Mouse (Mus musculus) MEL (cell line): ENCODE results near the gene Vamp8. TPM values are rescaled to one million over a fixed set of nuclear protein-coding genes. Genes with fewer than 3 reads are reported as not detected.

Experiments
- DNase-seq: peaks from one replicate; pipeline ENCODE4 v3.0.0; 2011; ENCODE audit warnings: low read depth, low spot score
- H3K27ac ChIP-seq: 2 replicates; pipeline ENCODE4 v1.5.1; 2012; ENCODE audit warnings: low read depth, mild to moderate bottlenecking, control low read depth, low read length, moderate library complexity; ENCODE audit not compliant: control insufficient read depth
- H3K27me3 ChIP-seq, 2 experiments: fragments of 150-350 bp in 1 of 2; sonication (generic) in 1 of 2; 2 replicates each; pipeline ENCODE4 v1.6.1; 2012; ENCODE audit warnings: low read length in 2 of 2, mild to moderate bottlenecking in 2 of 2, improper control_type of control experiment in 1 of 2, moderate library complexity in 1 of 2; ENCODE audit not compliant: insufficient read depth in 2 of 2, control insufficient read depth in 1 of 2
- H3K36me3 ChIP-seq, 2 experiments: 2 replicates each; pipeline ENCODE4 v1.6.1; 2012 to 2014; ENCODE audit warnings: low read length in 2 of 2, improper control_type of control experiment in 1 of 2, inconsistent platforms in 1 of 2, mild to moderate bottlenecking in 1 of 2; ENCODE audit not compliant: insufficient read depth in 2 of 2, control insufficient read depth in 1 of 2
- H3K4me1 ChIP-seq, 2 experiments: fragments of 150-350 bp in 1 of 2; sonication (generic) in 1 of 2; 2 replicates each; pipeline ENCODE4 v1.6.1; 2012; ENCODE audit warnings: low read length in 2 of 2, improper control_type of control experiment in 1 of 2, mild to moderate bottlenecking in 1 of 2; ENCODE audit not compliant: insufficient read depth in 2 of 2, control insufficient read depth in 1 of 2
- H3K4me3 ChIP-seq, 2 experiments: fragments of 150-350 bp in 1 of 2; sonication (generic) in 1 of 2; 2 replicates each; pipeline ENCODE4 v1.5.1; 2012; ENCODE audit warnings: low read depth in 2 of 2, low read length in 2 of 2, mild to moderate bottlenecking in 2 of 2, moderate library complexity in 2 of 2, control low read depth in 1 of 2, improper control_type of control experiment in 1 of 2; ENCODE audit not compliant: control insufficient read depth in 1 of 2, insufficient read depth in 1 of 2
- H3K79me2 ChIP-seq: 2 replicates; pipeline ENCODE4 v1.6.1; 2012; ENCODE audit warnings: mild to moderate bottlenecking, low read length, moderate library complexity; ENCODE audit not compliant: control insufficient read depth, poor library complexity, insufficient read depth
- H3K9ac ChIP-seq: 2 replicates; pipeline ENCODE4 v1.6.1; 2012; ENCODE audit warnings: low read depth, mild to moderate bottlenecking, control low read depth, low read length, moderate library complexity; ENCODE audit not compliant: control insufficient read depth, poor library complexity, severe bottlenecking
- H3K9me3 ChIP-seq: fragments of 150-350 bp; sonication (generic); replicated peaks from 2 replicates; pipeline ENCODE4 v1.6.1; 2012; ENCODE audit warnings: mild to moderate bottlenecking, low read length, improper control_type of control experiment, moderate library complexity; ENCODE audit not compliant: insufficient read depth
- CHD1 ChIP-seq: IDR thresholded peaks from 2 replicates; pipeline ENCODE4 v1.6.1; 2012; ENCODE audit warnings: low read depth, mild to moderate bottlenecking, inconsistent platforms, low read length, improper control_type of control experiment
- CTCF ChIP-seq, 3 experiments: IDR thresholded peaks in 2 of 3; conservative IDR thresholded peaks in 1 of 3; 2 replicates each; pipeline ENCODE4 v1.5.1; 2011 to 2012; ENCODE audit warnings: low read length in 3 of 3, low read depth in 2 of 3, mild to moderate bottlenecking in 2 of 3, improper control_type of control experiment in 1 of 3, inconsistent platforms in 1 of 3, mixed read lengths in 1 of 3, moderate library complexity in 1 of 3; ENCODE audit not compliant: control insufficient read depth in 1 of 3, insufficient read depth in 1 of 3, poor library complexity in 1 of 3, severe bottlenecking in 1 of 3
- E2F4 ChIP-seq: IDR thresholded peaks from 2 replicates; pipeline ENCODE4 v1.6.1; 2011; ENCODE audit warnings: low read depth, low read length, improper control_type of control experiment, borderline replicate concordance
- ETS1 ChIP-seq: IDR thresholded peaks from 2 replicates; pipeline ENCODE4 v1.6.1; 2012; ENCODE audit warnings: low read depth, mild to moderate bottlenecking, inconsistent platforms, low read length, improper control_type of control experiment, moderate library complexity
- GATA1 ChIP-seq: IDR thresholded peaks from 2 replicates; pipeline ENCODE4 v1.6.1; 2011; ENCODE audit warnings: low read depth, low read length, improper control_type of control experiment
- JUND ChIP-seq: IDR thresholded peaks from 2 replicates; pipeline ENCODE4 v1.6.1; 2011; ENCODE audit warnings: low read depth, mild to moderate bottlenecking, improper control_type of control experiment, low read length
- MAFK ChIP-seq: IDR thresholded peaks from 2 replicates; pipeline ENCODE4 v1.6.1; 2011; ENCODE audit warnings: low read depth, mild to moderate bottlenecking, low read length, improper control_type of control experiment, borderline replicate concordance
- MAZ ChIP-seq: IDR thresholded peaks from 2 replicates; pipeline ENCODE4 v1.6.1; 2012; ENCODE audit warnings: low read depth, mild to moderate bottlenecking, inconsistent platforms, low read length, improper control_type of control experiment
- MYB ChIP-seq: IDR thresholded peaks from 2 replicates; pipeline ENCODE4 v1.6.1; 2011; ENCODE audit warnings: mild to moderate bottlenecking, low read depth, low read length, improper control_type of control experiment
- NRF1 ChIP-seq: IDR thresholded peaks from 2 replicates; pipeline ENCODE4 v1.6.1; 2014; ENCODE audit warnings: low read depth, mild to moderate bottlenecking, inconsistent platforms, low read length, improper control_type of control experiment, moderate library complexity; ENCODE audit not compliant: poor library complexity, insufficient read depth, severe bottlenecking
- POLR2A ChIP-seq, 2 experiments: IDR thresholded peaks; 2 replicates each; pipeline ENCODE4 v1.6.1; 2011 to 2012; ENCODE audit warnings: low read length in 2 of 2, mild to moderate bottlenecking in 2 of 2, control low read depth in 1 of 2, improper control_type of control experiment in 1 of 2, low read depth in 1 of 2, moderate library complexity in 1 of 2; ENCODE audit not compliant: control insufficient read depth in 1 of 2, insufficient read depth in 1 of 2, poor library complexity in 1 of 2
- POLR2AphosphoS5 ChIP-seq: IDR thresholded peaks from 2 replicates; pipeline ENCODE4 v1.6.1; 2012; ENCODE audit warnings: low read depth, borderline replicate concordance, mild to moderate bottlenecking, inconsistent platforms, low read length, moderate library complexity, mixed read lengths
- RAD21 ChIP-seq: IDR thresholded peaks from 2 replicates; pipeline ENCODE4 v1.6.1; 2011; ENCODE audit warnings: mild to moderate bottlenecking, low read depth, low read length, improper control_type of control experiment
- TAL1 ChIP-seq: IDR thresholded peaks from 2 replicates; pipeline ENCODE4 v1.6.1; 2012; ENCODE audit warnings: mild to moderate bottlenecking, inconsistent platforms, low read length, moderate library complexity, mixed read lengths
- TBP ChIP-seq: IDR thresholded peaks from 2 replicates; pipeline ENCODE4 v1.8.0; 2011; ENCODE audit warnings: low read depth, low read length, improper control_type of control experiment
- UBTF ChIP-seq: IDR thresholded peaks from 2 replicates; pipeline ENCODE4 v1.6.1; 2012; ENCODE audit warnings: low read depth, mild to moderate bottlenecking, inconsistent platforms, low read length, improper control_type of control experiment, moderate library complexity, borderline replicate concordance; ENCODE audit not compliant: insufficient read depth
- polyA plus RNA-seq, 2 experiments: library from polyadenylated mRNA; stranded (reverse) in 1 of 2; unstranded in 1 of 2; fragments of >175 nt in 1 of 2; fragments of >200 nt in 1 of 2; gene quantifications; 2 replicates each; pipeline versions ENCODE4 v1.2.1 to v1.2.4; 2012; ENCODE audit warnings: low replicate concordance in 2 of 2, low read depth in 1 of 2; ENCODE audit not compliant: insufficient read length in 2 of 2, insufficient read depth in 1 of 2, missing spikeins in 1 of 2
- total RNA-seq: library from RNA; depleted of rRNA; stranded (reverse); fragments of 300-350 nt; gene quantifications from 2 replicates; pipeline ENCODE4 v1.2.3, GENCODE M21; 2012

The Vamp8 gene
- total and polyA plus RNA-seq, 3 experiments = 164 to 179 TPM; not detected in 1

DNA sequence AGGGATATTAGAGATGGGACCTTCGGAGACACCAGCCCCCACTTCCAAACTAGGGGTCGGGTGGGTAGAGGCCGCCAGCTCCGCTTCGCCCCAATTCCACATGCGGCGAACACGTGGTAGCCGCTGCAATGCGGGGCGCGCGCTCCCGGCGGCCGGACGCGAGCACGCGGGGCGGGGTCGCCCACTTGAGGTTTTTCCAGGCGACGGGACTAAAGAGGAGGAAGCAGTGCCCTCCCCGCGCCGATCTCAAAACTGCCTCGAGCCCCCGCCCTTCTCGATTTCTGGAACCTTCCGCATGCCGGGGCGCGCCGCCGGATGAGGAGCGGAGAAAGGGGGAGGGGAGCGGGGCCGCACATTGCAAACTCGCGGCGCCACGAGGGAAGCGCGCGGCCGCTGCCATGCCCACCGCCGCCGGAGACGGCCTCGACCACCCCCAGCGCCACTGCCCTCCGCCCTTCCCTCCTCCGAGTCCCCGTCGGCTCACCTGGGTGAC lies 48.4 kb upstream of the Vamp8 start:
- Histone ChIP-seq H3K36me3 (peaks cover 33 to 37% of the 10 kb centered on the region in 2 experiments), H3K4me3 (peak overlapping the region; percentile 88 to 89), H3K9ac (peak overlapping the region; percentile 95), H3K4me1 (peaks cover 5 to 11% of the 10 kb centered on the region in 2 experiments), H3K79me2 (peaks cover 43% of the 10 kb centered on the region), H3K9me3 (no peaks in the 10 kb centered on the region), H3K27ac (peak overlapping the region; percentile 90), H3K27me3 (no peaks in the 10 kb centered on the region)
- TF ChIP-seq TAL1 (no peak), POLR2AphosphoS5 (0 out of 2 replicates have a peak, but pooled peaks have one; percentile 98), UBTF (0 out of 2 replicates have a peak, but pooled peaks have one; percentile 77)
- peak; percentile 88 for DNase-seq

DNA sequence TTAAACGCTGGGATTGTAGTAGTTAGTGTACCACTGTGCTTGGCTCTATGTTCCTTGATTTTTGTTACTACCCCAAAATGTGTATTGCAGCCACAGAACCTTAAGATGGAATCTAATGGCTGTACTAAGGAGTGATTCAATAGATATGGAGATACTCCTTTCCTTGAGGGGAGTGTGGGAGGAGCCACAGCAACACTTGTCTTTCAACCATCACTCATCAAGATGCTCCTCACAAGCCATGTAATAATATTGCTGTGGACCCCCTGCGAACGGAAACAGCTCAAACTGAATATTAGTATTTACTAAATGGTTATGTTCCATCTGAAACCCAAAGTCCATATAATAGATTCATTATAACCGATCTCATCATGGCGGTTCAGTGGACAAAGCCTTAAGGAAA lies 47.7 kb upstream of the Vamp8 start:
- H3K36me3 ChIP-seq = peaks cover 33 to 37% of the 10 kb centered on the region in 2 experiments
- TF ChIP-seq CTCF (IDR thresholded peaks at IDR 0.05 in 2 of 3, conservative IDR thresholded peaks at IDR 0.05 in 1 of 3; ENCODE audit: control insufficient read depth in 1 of 3, insufficient read depth in 1 of 3, low read depth in 2 of 3, low read length in 3 of 3, poor library complexity in 1 of 3, severe bottlenecking in 1 of 3) (no peak), GATA1 (no peak), JUND (no peak), RAD21 (no peak), MAFK (no peak), E2F4 (no peak), ETS1 (no peak), MYB (no peak), CHD1 (no peak), NRF1 (no peak), UBTF (no peak)
- peak overlapping the region; percentile 88 to 89 for H3K4me3 ChIP-seq
- peaks cover 43% of the 10 kb centered on the region for H3K79me2 ChIP-seq
- no peaks in the 10 kb centered on the region for H3K9me3 ChIP-seq
- peak overlapping the region; percentile 90 for H3K27ac ChIP-seq
- no peaks in the 10 kb centered on the region for H3K27me3 ChIP-seq
- peak overlapping the region; percentile 95 for H3K9ac ChIP-seq
- H3K4me1 ChIP-seq = peaks cover 5 to 11% of the 10 kb centered on the region in 2 experiments
- DNase-seq = peak; percentile 72

DNA sequence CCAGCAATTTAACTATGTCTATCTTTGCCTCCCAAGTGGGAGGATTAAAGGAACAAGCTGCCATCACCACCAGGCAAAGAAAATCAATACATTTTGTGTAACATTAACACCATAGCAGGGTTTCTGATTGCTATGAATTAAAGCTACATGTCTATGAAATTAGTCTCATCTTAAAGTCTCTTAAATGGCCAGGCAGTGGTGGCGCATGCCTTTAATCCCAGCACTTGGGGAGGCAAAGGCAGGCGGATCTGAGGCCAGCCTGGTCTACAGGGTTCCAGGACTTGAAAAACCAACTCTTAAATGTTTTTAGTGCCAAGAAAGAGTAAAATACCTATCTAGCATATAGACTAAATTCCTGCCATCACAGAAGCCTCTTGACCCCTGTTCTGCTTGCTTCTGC lies 41.6 kb upstream of the Vamp8 start:
- Histone ChIP-seq H3K36me3 (peaks cover 24 to 25% of the 10 kb centered on the region in 2 experiments), H3K27ac (no peak overlapping the region), H3K27me3 (no peaks in the 10 kb centered on the region), H3K9ac (no peak overlapping the region), H3K4me3 (no peak overlapping the region), H3K4me1 (no peaks in the 10 kb centered on the region), H3K79me2 (peaks cover 14% of the 10 kb centered on the region), H3K9me3 (no peaks in the 10 kb centered on the region)
- no peak for DNase-seq
- TF ChIP-seq POLR2A (IDR thresholded peaks at IDR 0.05; ENCODE audit: control insufficient read depth in 1 of 2, insufficient read depth in 1 of 2, low read depth in 1 of 2, low read length in 2 of 2, poor library complexity in 1 of 2) = peak in 1 of 2 experiments; percentile 24; a peak in 1 of 4 replicates
- TF ChIP-seq MAZ = no peak
- 0 out of 2 replicates have a peak, but pooled peaks have one; percentile 6 for TF ChIP-seq TBP
- no peak for TF ChIP-seq RAD21
